Mouse (Mus musculus) forelimb bud, embryonic 11.5 days (tissue): ENCODE data around the gene Inhbb.
A peak's percentile ranks its signal among the peaks of the same experiment; 100 is the strongest.

Source experiments
- DNase-seq: peaks from one replicate; pipeline ENCODE4 v3.0.0-alpha.2; 2012; ENCODE audit warnings: low read depth, low spot score

Gene Inhbb

DNA sequence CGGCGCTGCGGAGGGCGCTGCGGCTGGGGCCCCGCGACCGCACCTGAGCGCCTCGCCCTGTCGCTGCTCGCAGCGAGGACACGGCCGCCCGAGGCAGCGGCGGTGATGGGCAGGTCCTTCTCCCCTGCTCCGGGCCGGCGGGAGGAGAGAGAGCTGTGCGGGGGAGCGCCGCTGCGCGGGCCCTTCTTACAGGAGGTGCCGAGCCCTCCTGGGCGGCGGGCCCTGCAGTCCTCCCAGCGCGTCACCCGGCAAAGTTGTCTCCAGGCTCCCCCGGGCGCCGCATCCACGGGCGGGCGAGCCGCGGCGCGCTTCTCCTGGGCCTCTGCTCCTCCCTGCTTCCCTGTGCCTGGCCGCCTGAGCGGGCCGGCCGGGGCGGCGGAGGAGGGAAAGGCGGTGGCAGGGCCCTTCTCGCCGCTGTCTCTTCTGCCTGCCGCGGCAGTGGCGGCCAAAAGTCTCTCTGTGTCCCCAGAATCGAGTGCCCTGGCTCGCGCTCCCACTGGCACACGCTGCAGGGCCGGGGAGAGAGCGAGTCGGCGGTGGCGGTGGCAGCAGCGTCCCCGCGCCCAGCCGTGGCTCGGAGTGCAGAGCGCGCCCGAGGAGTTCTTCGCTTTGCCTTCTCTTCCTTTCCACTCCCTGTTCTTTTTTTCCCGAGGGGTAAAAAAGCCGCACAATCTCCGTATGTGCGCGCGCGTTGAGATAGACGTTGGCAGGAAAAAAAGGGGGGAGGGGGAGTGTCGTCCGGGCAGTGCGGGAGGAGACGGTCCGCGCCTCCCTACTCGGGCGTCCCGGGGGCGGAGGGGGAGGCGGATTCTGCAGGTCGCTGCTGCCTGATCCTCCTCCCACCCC is at the start of gene Inhbb:
Gene Inhbb (minus strand): TSS at position 673 of the 846 bp plus-strand sequence.
- DNase-seq: no peak

GRCm38 (mm10) chr1:119463386-119463785 is 41.3 kb upstream of the Inhbb start:
- peak; percentile 49 for DNase-seq

- no peak for DNase-seq
Observed at GRCm38 (mm10) chr1:119460062-119460461, 38.0 kb upstream of the Inhbb start.

- peak; percentile 70 for DNase-seq
Observed at GRCm38 (mm10) chr1:119457993-119458605, 36.1 kb upstream of the Inhbb start.

- peak; percentile 43 for DNase-seq
Observed at GRCm38 (mm10) chr1:119457528-119457855, 35.4 kb upstream of the Inhbb start.

DNA sequence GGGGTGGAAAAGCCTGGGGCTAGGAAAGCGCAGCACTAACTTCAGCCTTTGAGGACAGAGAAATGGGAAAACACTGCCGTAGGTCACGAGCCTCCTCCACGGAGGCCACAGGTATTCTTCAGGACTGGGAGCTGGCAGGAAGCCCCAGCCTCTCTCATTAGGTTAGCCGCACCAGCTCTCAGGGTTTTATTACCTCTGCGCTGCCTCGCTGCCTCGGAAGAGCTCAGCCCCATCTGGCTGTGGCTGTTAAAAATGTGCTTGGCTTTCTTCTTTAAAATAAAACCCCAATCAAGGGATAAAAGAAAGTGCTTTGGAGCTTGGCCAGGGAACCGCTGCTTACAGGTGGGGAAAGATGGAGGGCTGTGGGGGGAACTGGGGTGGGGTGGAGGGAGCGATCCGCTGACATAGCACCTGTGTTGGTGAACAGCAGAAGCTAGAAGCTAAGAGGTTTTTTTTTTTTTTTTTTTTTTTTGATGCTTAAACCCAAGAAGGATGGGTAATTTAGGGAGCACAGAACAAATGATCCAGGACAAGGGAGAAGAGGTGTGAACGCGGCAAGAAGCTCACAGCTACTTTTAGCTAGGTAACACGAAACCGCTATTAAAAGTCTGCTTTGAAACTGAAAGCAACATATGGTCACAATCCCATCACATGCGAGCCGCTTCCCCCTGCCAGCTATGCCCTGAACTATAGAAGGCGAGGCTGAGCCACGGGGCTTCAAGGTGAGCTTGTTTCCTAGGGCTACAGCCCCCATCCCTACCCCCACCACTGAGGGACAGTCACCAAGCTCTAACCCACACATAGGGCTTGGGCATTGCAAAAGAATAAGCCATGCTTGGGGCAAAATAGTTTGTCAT is 34.9 kb upstream of the Inhbb start:
- peak; percentile 62 for DNase-seq

DNA sequence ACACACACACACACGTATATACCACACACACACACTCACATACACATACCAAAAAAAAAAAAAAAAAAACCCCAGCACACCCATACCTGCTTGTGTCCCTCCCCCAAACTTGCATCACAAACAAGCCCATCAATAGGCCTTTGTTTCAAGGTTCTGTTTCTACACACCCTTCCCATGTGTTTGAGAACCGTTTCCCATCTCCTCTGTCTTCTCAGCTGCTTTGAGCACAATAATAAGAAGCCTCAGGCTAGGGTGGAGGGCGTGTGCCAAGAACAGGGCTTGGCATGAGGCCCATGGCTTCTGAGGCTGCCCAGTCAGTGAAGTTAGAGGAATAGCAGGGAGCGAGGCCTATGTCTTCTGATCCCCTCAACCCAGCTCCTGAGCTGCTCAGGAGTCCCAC is 31.7 kb upstream of the Inhbb start:
- DNase-seq: no peak

- DNase-seq: no peak
Observed at GRCm38 (mm10) chr1:119451417-119451816, 29.4 kb upstream of the Inhbb start.

DNA sequence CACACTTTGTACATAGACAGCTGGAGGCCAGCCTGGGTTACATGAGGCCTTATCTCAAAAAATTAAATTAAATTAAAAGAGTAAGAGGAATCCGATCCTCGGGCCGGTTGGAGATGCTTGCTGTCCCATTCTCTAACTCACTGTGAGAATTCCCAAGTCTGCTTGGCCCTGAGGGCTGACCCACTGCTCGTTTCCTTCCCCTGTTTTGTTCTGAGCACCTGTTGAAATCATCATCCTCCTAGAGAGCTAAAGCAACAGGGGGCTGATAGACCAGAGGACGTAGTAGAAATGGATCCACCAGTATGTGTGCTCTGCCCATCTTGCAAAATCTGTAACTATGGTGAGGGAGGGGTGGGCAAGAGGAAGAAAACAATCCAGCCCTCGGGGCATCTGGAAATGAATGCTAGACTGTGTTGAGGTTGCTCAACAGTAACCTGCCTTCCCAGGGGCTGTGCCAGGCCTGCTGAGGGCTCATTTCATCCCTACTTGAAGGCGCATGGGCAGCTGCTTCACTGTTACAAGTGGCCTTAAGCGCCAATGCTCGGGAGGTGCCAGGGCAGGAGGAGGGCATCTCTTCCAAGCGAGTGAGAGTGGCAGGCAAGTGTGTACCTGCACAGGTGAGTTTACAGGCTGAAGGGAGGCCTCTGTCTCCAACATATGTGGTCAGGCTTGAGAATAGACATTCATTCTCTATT is 28.8 kb upstream of the Inhbb start:
- no peak for DNase-seq

DNA sequence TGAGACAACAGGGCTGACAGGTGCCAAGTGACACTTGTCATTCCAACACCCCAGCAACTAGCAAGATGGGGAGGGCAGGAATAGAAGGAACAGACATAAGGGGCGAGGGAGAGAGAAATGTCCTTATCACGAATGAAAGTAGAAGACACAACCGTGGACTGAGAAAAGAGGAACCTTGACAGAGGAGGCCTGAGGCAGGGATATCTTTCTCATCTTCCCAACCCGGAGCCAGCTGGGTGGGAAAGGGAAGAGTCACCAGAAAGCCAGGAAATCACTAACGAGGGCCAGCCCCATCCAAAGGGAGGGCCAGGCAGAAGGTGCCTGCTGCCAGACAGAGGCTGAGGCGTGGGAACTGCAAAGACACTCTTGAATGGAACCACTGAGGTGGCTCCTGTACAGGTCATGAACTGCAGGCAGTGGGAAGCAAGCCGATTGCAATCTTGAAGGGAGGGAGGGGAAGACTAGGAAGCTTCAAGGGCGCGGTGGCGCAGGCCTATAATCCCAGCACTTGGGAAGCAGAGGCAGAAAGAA is 24.8 kb upstream of the Inhbb start:
- no peak for DNase-seq

DNA sequence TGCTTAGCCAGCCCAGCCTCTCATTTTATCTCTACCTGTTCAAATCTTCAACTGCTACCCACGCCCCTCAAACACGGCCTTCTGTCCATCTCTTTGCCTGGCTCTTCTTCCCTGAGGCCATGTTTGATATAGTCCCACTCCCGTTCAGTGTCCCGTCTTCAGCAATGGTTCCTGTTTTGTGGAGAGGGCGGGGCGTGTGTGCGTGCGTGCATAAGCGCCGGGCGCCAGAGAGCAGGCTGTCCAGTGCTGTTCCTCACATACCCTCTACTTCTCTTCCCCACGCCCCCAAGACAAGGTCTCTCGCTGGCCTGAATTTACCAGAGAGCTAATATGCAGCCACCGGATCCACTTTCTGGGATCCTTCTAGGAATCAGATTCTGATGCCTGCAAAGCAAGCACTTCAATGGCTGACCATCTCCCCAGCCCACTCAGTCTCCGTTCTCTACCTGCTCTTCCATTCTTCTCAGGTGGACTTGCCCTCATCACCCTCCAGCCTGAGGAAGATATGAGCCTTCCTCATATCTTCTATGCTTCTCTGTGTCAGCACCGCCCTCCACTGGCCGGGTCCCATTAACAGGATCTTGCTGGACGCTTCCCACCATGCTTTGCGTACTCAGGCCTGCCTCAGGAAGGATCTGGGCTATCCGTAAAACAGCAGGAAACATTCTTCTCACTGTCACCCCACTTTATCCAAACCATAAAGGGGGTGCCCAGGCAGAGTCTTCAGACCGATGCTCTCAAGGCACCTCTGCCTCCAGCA is 21.7 kb upstream of the Inhbb start:
- no peak for DNase-seq

DNA sequence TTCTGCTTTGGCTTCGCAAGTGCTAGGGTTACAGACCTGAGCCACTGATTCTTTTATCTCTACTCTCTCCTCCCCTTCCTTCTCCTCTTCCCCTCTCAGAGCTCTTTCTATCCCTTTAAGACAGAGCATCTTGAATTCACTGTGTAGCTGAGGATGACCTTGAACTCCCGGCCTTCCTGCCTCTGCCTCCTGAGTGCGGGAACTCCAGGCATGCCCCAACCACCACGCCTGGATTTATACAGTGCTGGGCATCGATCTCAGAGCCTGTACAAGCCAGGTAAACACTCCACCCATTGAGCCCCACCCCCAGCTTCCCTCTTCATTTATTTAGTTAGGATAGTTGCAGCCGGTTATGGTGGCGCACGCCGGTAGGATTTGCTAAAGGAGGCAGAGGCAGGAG is 20.9 kb upstream of the Inhbb start:
- no peak for DNase-seq

- no peak for DNase-seq
Observed at GRCm38 (mm10) chr1:119438105-119438637, 16.1 kb upstream of the Inhbb start.

- DNase-seq: no peak
Observed at GRCm38 (mm10) chr1:119437401-119437800, 15.4 kb upstream of the Inhbb start.

DNA sequence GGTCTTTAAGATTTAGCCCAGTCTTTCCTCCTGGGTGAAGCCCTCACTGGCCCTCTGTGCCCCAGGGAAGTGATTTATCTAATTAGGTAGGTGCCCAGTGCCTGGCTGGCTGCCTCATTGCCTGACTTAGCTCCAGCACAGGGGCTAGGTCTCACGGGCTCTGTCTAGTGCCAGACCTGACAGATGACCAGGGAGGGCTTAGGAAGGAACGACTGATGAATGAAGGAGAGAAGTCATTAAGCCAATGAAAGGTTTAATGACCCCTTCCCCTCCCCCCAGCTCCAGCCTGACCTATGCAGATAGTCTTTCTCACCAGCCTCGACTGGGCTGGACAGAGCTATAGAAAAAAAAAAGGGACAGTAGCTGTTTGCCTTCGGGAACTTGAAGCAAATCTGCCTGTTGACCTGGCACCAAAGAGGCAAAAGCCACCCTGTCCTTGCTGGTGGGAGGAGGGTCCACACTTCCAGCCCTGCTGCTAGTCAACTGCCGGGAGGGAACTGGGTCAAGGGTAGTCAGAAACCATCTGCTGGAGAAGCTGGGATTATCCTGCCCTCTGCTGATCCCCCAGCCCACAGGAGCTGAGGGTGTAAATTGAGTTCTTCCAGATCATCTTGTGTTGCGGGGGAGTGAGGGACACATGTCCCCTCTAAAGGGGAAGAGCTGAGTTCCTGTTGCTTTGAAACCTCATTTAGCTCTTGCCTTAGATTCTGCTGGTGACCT is 2.3 kb upstream of the Inhbb start:
- no peak for DNase-seq

- DNase-seq: no peak
Observed at GRCm38 (mm10) chr1:119423510-119423909, 1.5 kb upstream of the Inhbb start.

- DNase-seq: no peak
Observed at GRCm38 (mm10) chr1:119422460-119423015, 490 bp upstream of the Inhbb start.

- no peak for DNase-seq
Observed at GRCm38 (mm10) chr1:119420984-119421575, 968 bp downstream of the Inhbb start.
